Mouse (Mus musculus) thymus, adult 2 months (tissue): ENCODE data around the gene Tspo2. TPM values are rescaled to one million over a fixed set of nuclear protein-coding genes. Genes with fewer than 3 reads are reported as not detected.

Source experiments
- DNase-seq: peaks from one replicate; pipeline ENCODE4 v3.0.0; 2021
- H3K27ac ChIP-seq: fragments of 200-500 bp; 2 replicates; pipeline ENCODE4 v1.5.1; 2012; ENCODE audit warnings: low read length, control low read depth; ENCODE audit not compliant: control insufficient read depth, insufficient read depth
- H3K27me3 ChIP-seq: fragments of 200-500 bp; 2 replicates; pipeline ENCODE4 v1.6.1; 2012; ENCODE audit warnings: mild to moderate bottlenecking, low read length, moderate library complexity, mixed read lengths; ENCODE audit not compliant: control insufficient read depth, insufficient read depth
- H3K36me3 ChIP-seq: fragments of 200-500 bp; 2 replicates; pipeline ENCODE4 v1.6.1; 2012; ENCODE audit warnings: mild to moderate bottlenecking, low read length, moderate library complexity; ENCODE audit not compliant: control insufficient read depth, insufficient read depth
- H3K4me1 ChIP-seq: fragments of 200-500 bp; replicated peaks from 2 replicates; pipeline ENCODE4 v1.6.1; 2012; ENCODE audit warnings: low read length; ENCODE audit not compliant: control insufficient read depth, insufficient read depth
- H3K4me3 ChIP-seq: fragments of 200-500 bp; 2 replicates; pipeline ENCODE4 v1.5.1; 2012; ENCODE audit warnings: mild to moderate bottlenecking, low read length, control low read depth, moderate library complexity; ENCODE audit not compliant: control insufficient read depth, insufficient read depth
- CTCF ChIP-seq: fragments of 200-500 bp; IDR thresholded peaks from 2 replicates; pipeline ENCODE4 v1.5.1; 2012; ENCODE audit warnings: mild to moderate bottlenecking, control low read depth, low read length, moderate library complexity, borderline replicate concordance; ENCODE audit not compliant: control insufficient read depth, poor library complexity, insufficient read depth; ENCODE audit errors: extremely low read depth
- POLR2A ChIP-seq: fragments of 200-500 bp; IDR thresholded peaks from 2 replicates; pipeline ENCODE4 v1.6.1; 2012; ENCODE audit warnings: mild to moderate bottlenecking, low read length, control low read depth, moderate library complexity; ENCODE audit not compliant: control insufficient read depth, poor library complexity, insufficient read depth; ENCODE audit errors: extremely low read depth
- WGBS: fragments of 180-500 bp; shearing (Covaris S2); methylation state at CpG from one replicate; pipeline ENCODE4 v1.1.7; 2018; 5-methylcytosine and 5-hydroxymethylcytosine counted together
- polyA plus RNA-seq: library from polyadenylated mRNA; depleted of rRNA; stranded (reverse); fragments of >200 nt; gene quantifications from 2 replicates; pipeline ENCODE4 v1.2.3, GENCODE M21; 2012; rRNA removed

Gene Tspo2
- polyA plus RNA-seq, 1 experiment = 0.22 TPM

DNA sequence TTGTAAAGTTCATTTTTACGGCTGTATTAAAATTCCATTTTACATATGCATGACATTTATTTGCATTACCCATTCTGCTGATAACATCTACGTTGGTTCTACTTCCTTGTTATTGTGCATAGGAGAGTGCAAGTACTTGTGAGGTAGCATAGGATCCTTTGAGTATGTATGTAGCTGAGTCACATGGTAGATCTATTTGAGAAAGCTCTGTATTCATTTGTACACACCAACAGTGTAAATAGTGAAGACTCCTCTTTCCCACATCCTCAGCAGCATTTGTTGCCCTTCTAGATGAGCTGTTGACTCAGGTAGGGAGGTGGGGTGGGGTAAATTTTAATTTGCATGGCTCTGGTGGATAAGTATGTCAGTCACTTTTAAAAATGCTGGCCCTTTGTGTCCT, 47.5 kb downstream of the Tspo2 start:
- Histone ChIP-seq H3K4me3 (no peak overlapping the region), H3K27ac (no peak overlapping the region), H3K36me3 (peaks cover 15% of the 10 kb centered on the region), H3K27me3 (no peaks in the 10 kb centered on the region), H3K4me1 (peaks cover 10% of the 10 kb centered on the region)
- no peak for DNase-seq
- 74% methylated on average over 2 of the region's 2 CpGs for WGBS
- TF ChIP-seq CTCF = no peak
- TF ChIP-seq POLR2A = no peak

DNA sequence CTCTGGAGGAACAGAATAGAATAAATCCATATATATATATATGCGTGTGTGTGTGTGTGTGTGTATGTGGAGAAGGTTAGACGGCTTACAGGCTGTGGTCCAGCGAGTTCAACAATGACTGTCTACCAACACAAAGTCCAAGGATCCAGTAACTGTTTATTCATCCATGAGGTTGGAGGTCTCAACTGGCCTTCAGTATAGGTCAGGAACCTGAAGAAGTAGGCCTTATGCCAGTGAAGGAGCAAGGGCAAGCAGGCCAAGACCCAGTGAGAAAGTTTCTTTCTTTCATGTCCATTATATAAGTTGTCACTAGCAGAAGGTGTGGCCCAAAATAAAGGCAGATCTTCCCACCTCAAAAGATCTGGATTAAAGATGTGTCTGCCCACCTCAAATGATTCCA, 48.6 kb downstream of the Tspo2 start:
- Histone ChIP-seq H3K4me1 (peaks cover 7% of the 10 kb centered on the region), H3K36me3 (peaks cover 26% of the 10 kb centered on the region)

DNA sequence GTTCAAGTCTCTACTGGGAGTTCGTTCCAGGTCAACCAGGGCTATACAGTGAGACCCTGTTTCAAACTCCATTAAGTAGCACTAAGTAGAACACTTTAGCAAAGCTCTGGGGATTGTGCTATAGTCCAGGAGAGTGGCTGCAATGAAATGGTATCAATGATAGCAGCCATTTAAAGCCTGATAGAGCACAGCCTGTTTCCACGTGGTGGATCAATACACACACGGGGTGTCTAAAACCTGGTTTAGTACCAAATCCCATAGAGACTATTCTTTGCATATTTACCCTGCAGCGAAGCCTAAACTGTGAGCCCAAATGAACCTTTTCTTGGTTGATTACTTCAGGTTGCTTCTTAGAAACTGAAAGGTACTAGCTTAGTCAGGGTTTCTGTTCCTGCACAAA, 49.6 kb downstream of the Tspo2 start:
- TF ChIP-seq CTCF (no peak), POLR2A (no peak)
- Histone ChIP-seq H3K4me3 (no peak overlapping the region), H3K27me3 (no peaks in the 10 kb centered on the region), H3K4me1 (peaks cover 4% of the 10 kb centered on the region), H3K36me3 (peaks cover 34% of the 10 kb centered on the region), H3K27ac (no peak overlapping the region)
- no peak for DNase-seq
- 93% methylated on average over 4 of the region's 4 CpGs for WGBS

More for the DNA sequence above, 48.6 kb downstream of the Tspo2 start:
- TF ChIP-seq CTCF = no peak
- no peak for TF ChIP-seq POLR2A
- H3K27ac ChIP-seq = no peak overlapping the region
- DNase-seq = no peak
- H3K4me3 ChIP-seq = no peak overlapping the region
- WGBS = 98% methylated on average over 3 of the region's 3 CpGs
- H3K27me3 ChIP-seq = no peaks in the 10 kb centered on the region

Other genes starting within 250 kb of the Tspo2 start
- gene Trem1, start 218.8 kb downstream of the Tspo2 start, polyA plus RNA-seq = 0.08 and 0.09 TPM in 2 replicates
- 0.23 and 0.27 TPM in 2 replicates for gene Trem3, start 203.7 kb downstream of the Tspo2 start, polyA plus RNA-seq
- 4.3 and 4.7 TPM in 2 replicates for gene Treml4, start 187.2 kb downstream of the Tspo2 start, polyA plus RNA-seq
- 54.8 and 56.4 TPM in 2 replicates for gene Treml2, start 152.0 kb downstream of the Tspo2 start, polyA plus RNA-seq
- 4.0 and 4.3 TPM in 2 replicates for gene B430306N03Rik, start 135.4 kb downstream of the Tspo2 start, polyA plus RNA-seq
- 7.1 and 11.7 TPM in 2 replicates for gene Trem2, start 105.1 kb downstream of the Tspo2 start, polyA plus RNA-seq
- 0.73 TPM in 1 of 2 replicates, not detected in the other for gene Treml1, start 91.6 kb downstream of the Tspo2 start, polyA plus RNA-seq
- 210 and 244 TPM in 2 replicates for gene Nfya, start 41.6 kb downstream of the Tspo2 start, polyA plus RNA-seq
- 12.0 TPM in 2 replicates for gene Oard1, start 41.5 kb downstream of the Tspo2 start, polyA plus RNA-seq
- gene Apobec2, start 18.6 kb downstream of the Tspo2 start, polyA plus RNA-seq = 0.99 and 7.6 TPM in 2 replicates
- gene Unc5cl, start 3.4 kb upstream of the Tspo2 start, polyA plus RNA-seq = 68.1 and 72.7 TPM in 2 replicates